Mouse (Mus musculus) retina, postnatal 1 day (tissue): ENCODE results near the gene Gm17079.
A peak's percentile ranks its signal among the peaks of the same experiment; 100 is the strongest.
"Not testable (repeated sequence)": the region's sequence is repeated elsewhere in the genome, so short reads cannot be mapped to it uniquely, and the experiment has no call there.

Source experiments
- DNase-seq: peaks from one replicate; pipeline ENCODE4 v3.0.0-alpha.2; 2012

The Gm17079 gene

GRCm38 (mm10) chr14:51695368-51695767, at the start of gene Gm17079:
Gene Gm17079 (minus strand): TSS chr14:51695468.
- DNase-seq = not testable (repeated sequence)

GRCm38 (mm10) chr14:51740347-51741170, 45.3 kb upstream of the Gm17079 start:
- DNase-seq = peak; percentile 21

GRCm38 (mm10) chr14:51739150-51739993, 44.1 kb upstream of the Gm17079 start:
- DNase-seq = no peak

GRCm38 (mm10) chr14:51738411-51739149, 43.3 kb upstream of the Gm17079 start:
- peak; percentile 17 for DNase-seq

GRCm38 (mm10) chr14:51737967-51738366, 42.7 kb upstream of the Gm17079 start:
- no peak for DNase-seq

- no peak for DNase-seq
Observed at GRCm38 (mm10) chr14:51717083-51717482, 21.8 kb upstream of the Gm17079 start, which contains the start of gene Gm5800. Gene Gm5800 (minus strand): TSS chr14:51717183.

- no peak for DNase-seq
Observed at GRCm38 (mm10) chr14:51677269-51677668, 18.0 kb downstream of the Gm17079 start.
